8 mouse cellular contexts compared by ENCODE assay signal in genomic region chr5:5265861-5266786, GRCm38 (mm10).
DNase-seq lines count a peak whose midpoint lies in the region; ATAC-seq and TF ChIP-seq lines count a peak whose summit lies in the region.

No protein-coding gene starts in this region.

- H3K36me3 ChIP-seq in intestine, embryonic 16.5 days (ENCODE audit: control insufficient read depth, insufficient read depth, low read length), result no peaks in the 10 kb centered on the region

- in situ Hi-C loops in Patski (cut with MboI; ENCODE audit: low pct_unique_long_range_greater_than_20kb), result no loop called here

- H3K27ac ChIP-seq in intestine, embryonic 16.5 days (ENCODE audit: low read length), result no peak overlapping the region

- no peaks in the 10 kb centered on the region for H3K9me3 ChIP-seq in intestine, embryonic 16.5 days (ENCODE audit: control insufficient read depth, low read length)

- peak; percentile 62 to 64 for DNase-seq in B cell, adult 2 months
- peak; percentile 39 for DNase-seq in Patski (ENCODE audit: low read depth, low spot score)
- DNase-seq in cerebellum, postnatal 36 days, result peak; percentile 31 to 47
- peak; percentile 48 for DNase-seq in gastrocnemius, postnatal 10 days
- peak; percentile 73 for DNase-seq in left cerebral cortex, postnatal 4 days
- DNase-seq in natural killer cell, adult 2 months (ENCODE audit: low spot score in 2 of 2), result peak; percentile 17 to 29
- no peak for DNase-seq in urinary bladder, postnatal 10 days (ENCODE audit: low spot score)

- POLR2A ChIA-PET in Patski (lab: Charles Lee), result no interaction called here

- 25% methylated on average over 10 of the region's 10 CpGs for WGBS in intestine, embryonic 16.5 days

- H3K4me2 ChIP-seq in intestine, embryonic 16.5 days (ENCODE audit: low read depth, low read length), result no peak overlapping the region

- peak; percentile 81 for TF ChIP-seq CTCF in Patski (IDR thresholded peaks at IDR 0.05)

- CTCF ChIA-PET in Patski (lab: Charles Lee), result interaction anchor here (0.7 to 4.0 kb wide), 3 partner anchors 303 to 644 kb away, joined by 3 to 19 read pairs (median 3); no protein-coding TSS in a partner anchor

- H3K4me1 ChIP-seq in intestine, embryonic 16.5 days (ENCODE audit: control insufficient read depth, insufficient read depth, low read length), result peaks cover 14% of the 10 kb centered on the region

- no peak overlapping the region for H3K4me3 ChIP-seq in intestine, embryonic 16.5 days (ENCODE audit: low read length)

- intact Hi-C loops in left cerebral cortex, postnatal 4 days (cut with DNase I), result loop anchor here (5.0 kb wide), 1 partner anchor 304 kb away; no protein-coding TSS in a partner anchor

- no peak overlapping the region for H3K9ac ChIP-seq in intestine, embryonic 16.5 days (ENCODE audit: low read depth, low read length)

- ATAC-seq in Patski, result peak; percentile 65
- peak; percentile 43; the same call in 1 of the 2 replicates for ATAC-seq in intestine, embryonic 16.5 days

- H3K27me3 ChIP-seq in Patski, result no peaks in the 10 kb centered on the region
- H3K27me3 ChIP-seq in intestine, embryonic 16.5 days (replicated peaks; ENCODE audit: control insufficient read depth, insufficient read depth, low read length), result no peaks in the 10 kb centered on the region
